Mouse (Mus musculus): Measurements from ENCODE around the gene Yy1.

DNA sequence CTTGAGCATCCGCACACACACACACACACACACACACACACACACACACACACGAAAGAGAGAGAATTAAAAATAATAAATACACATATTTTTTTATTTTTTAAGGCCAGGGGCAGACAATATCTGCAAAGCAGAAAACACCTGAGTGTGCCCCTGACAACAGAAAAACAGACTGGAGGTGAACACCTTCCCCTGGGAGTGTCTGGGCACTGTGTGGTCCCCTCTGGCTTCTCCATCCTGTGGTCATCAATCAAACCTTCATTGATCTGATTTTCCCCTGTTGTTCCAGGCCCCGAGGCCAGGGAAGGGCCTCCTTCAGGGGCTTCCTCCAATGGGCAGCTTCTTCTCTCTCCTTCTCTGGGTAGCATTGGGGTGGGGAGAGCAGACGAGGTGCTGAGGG is 31.1 kb upstream of the Yy1 start:
- no peak for TF ChIP-seq POLR2A (IDR thresholded peaks at IDR 0.05; ENCODE audit: insufficient read length, low read depth)
- TF ChIP-seq MYOG (IDR thresholded peaks at IDR 0.05; ENCODE audit: control insufficient read depth in 1 of 3, insufficient read depth in 1 of 3, insufficient read length in 2 of 3, low read depth in 2 of 3) = no peak
